Mouse (Mus musculus): Measurements from ENCODE around the gene Ncl.

The Ncl gene

DNA sequence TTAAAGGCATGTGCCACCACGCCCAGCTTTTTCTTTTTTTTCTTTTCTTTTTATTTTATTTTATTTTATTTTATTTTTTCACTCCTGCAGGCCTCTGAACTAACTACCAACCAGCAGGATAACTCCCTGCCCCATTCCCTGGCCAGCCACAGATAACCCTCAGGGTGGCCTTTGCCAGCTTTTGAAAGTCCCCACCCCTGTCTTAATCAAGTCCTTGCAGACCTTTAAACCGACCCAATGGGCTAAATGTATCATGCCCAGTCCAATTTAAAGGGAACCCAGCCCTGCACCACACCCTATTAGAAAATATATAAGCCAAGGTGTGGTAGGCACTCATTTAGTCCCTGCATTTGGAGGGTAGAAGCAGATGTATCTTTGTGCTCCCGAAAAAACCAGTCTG, 46.9 kb downstream of the Ncl start:
- no peak for DNase-seq (ENCODE audit: low read depth)

GRCm38 (mm10) chr1:86311467-86312005, 47.7 kb downstream of the Ncl start:
- DNase-seq (ENCODE audit: low read depth), result no peak

DNA sequence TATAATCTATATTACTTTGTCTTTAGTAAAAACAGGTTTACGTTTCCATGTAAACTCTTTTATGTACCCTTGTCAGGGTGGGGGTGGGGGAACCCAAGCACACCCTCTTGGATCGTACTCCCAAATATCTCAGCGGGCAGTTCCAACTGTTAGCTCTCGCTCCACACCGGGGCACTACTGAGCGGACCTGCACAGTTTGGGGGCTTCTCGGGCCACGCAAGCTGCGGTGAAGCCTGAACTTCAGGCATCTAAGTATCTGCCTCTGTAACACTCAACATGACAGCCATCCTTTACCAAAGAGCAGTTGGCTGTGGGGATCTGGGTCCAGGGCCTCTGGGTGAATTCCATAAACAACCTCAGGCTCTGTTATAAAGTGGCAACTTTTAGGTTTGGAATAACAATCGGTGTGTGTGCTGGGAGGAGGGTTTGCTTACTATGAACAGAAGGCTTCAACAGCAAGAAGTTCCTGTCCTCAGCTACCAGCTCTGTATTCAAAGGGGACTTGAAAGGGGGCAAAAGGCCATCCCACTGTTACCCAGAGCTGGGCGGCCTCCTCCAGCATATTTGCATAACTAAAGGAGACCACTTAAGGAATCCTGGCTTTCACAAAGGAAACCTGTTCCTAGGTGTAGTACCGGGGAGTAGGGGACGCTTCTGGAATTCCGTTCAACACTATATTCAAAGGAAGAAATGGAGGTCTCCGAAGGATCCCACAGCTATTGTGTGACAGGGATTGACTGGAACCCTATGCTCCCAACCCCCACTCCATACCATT, 48.5 kb downstream of the Ncl start:
- no peak for DNase-seq (ENCODE audit: low read depth)

GRCm38 (mm10) chr1:86309270-86309833, 49.8 kb downstream of the Ncl start:
- DNase-seq (ENCODE audit: low read depth), result no peak

DNA sequence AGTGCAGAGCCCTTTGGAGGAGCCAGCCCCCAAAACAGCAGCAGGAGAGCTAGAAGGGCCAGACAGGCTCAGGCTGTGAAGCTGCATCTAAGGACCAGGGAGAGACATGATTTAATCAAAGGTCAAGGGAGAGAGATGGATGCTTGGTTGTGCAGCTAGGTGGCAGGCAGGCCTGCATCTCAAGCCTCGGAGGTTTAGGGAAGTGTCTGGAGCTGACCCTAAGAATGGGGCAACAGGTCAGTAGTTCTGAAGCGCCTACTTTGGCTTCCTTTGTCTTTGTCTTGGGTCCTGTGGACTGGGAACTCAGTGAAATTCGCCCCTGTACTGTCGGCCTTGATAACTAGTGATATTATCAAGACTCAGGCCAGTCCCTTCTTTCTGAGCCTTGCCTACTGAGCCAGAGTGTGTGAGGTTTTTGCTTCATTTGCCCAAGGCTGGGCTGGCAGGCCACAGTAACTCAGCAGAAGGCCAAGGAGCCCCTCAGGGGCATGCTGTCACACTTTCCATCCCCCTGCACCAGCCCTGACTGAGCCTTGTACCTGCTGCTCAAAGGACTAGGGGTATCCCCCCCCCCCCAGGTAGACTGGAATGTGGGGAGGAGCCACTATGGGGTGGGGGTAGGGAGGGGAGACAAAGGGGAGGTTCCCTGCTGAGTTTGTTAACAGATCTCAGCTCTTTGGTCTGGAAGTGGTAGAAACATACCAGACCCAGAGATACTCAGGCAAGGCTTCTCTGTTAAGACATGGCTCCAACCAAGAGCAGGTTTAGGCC, 51.1 kb downstream of the Ncl start:
- no peak for DNase-seq (ENCODE audit: low read depth)

GRCm38 (mm10) chr1:86307177-86307762, 51.9 kb downstream of the Ncl start:
- no peak for DNase-seq (ENCODE audit: low read depth)

- no peak for DNase-seq (ENCODE audit: low read depth)
These were observed 52.5 kb downstream of the Ncl start for GRCm38 (mm10) chr1:86306686-86307085.

- peak; percentile 21 for DNase-seq (ENCODE audit: low read depth)
These were observed 55.3 kb downstream of the Ncl start for GRCm38 (mm10) chr1:86303873-86304250.

GRCm38 (mm10) chr1:86303063-86303872, 55.9 kb downstream of the Ncl start:
- peak; percentile 24 for DNase-seq (ENCODE audit: low read depth)

- no peak for DNase-seq (ENCODE audit: low read depth)
These were observed 56.7 kb downstream of the Ncl start, which contains the start of gene B3gnt7 for GRCm38 (mm10) chr1:86302532-86302931. TSS of gene B3gnt7 (plus strand) at chr1:86302832.

DNA sequence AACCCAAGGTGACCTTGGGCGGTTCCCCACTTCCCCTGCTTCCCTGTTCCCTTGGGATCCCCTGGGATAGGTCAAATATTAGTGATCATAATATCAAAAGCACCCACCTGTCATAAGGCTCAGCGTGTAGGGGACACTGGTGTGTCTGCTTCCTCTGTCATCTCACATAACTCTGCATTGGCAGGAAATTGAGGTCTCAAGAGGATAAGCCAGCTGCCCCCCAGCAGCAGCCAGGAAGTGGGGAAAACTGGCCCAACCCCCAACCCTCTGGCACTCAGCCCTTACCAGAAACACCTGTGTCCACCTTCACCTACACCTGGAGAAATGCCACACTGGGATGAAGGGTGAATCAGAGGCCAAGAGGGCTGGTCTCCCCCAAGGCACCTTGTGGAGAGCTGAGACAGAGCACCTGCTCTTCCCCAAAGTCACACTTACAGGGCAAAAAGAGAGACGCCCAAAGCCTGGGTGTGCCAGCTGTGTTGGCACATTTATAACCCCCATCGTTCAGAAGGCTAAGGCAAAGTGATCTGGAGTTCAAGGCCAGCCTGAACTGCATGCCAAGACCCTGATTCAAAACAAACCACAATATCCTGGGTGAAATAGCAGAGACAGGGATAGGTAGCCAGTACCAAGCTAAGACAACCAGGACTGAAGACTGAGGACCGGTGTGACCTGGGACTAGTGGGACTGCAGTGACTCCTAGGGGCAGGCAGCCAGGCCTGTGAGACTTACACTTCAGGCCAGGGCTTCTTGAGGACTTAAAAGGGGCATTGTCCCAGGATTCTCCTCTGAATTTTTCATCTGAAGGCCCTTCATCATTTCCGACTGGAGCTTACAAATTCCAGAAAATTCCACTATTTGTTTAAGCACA, 57.7 kb downstream of the Ncl start:
- peak; percentile 48 for DNase-seq (ENCODE audit: low read depth)

DNA sequence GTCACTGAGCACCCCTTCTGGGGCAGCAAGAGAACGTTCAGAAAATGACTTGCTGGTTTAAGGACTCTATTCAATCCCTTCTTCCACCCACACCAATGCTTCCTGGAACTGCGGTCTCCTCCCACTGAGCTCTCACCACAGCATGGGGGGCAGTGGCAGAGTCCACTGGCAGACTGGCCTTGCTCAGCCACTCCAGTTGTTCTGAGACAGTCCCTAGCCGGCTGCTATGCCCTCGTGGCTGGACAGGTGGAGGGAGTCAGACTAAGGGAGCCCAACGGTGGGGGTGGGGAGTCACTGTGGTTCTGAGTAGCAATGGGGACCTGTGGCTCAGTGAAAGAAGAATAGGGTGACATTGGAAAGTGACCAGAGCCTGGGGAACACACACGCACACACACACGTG, 58.5 kb downstream of the Ncl start:
- DNase-seq (ENCODE audit: low read depth), result peak; percentile 10

- DNase-seq (ENCODE audit: low read depth), result no peak
These were observed 59.1 kb downstream of the Ncl start for GRCm38 (mm10) chr1:86300093-86300492.
